Mouse (Mus musculus): ENCODE measurements at regions not wholly inside any gene's neighbourhood (a gene's known extent, or its start where the extent isn't known, plus 50 kb on each side); places are given as distances from the start of the nearest gene placed in this dataset.
"Not testable (repeated sequence)": the region's sequence is repeated elsewhere in the genome, so short reads cannot be mapped to it uniquely, and the experiment has no call there.

GRCm38 (mm10) chr1:164541711-164542110 is 83.6 kb upstream of the Atp1b1 start:
- DNase-seq: no peak

GRCm38 (mm10) chr1:164538304-164539043 is 80.3 kb upstream of the Atp1b1 start:
- no peak for DNase-seq

GRCm38 (mm10) chr1:164537324-164537948 is 79.3 kb upstream of the Atp1b1 start:
- no peak for DNase-seq

- DNase-seq: no peak
Observed at GRCm38 (mm10) chr1:164532196-164532595, 74.0 kb upstream of the Atp1b1 start.

GRCm38 (mm10) chr1:164531741-164532140 is 73.6 kb upstream of the Atp1b1 start:
- no peak for DNase-seq

GRCm38 (mm10) chr1:164526748-164527147 is 68.6 kb upstream of the Atp1b1 start:
- DNase-seq: no peak

GRCm38 (mm10) chr1:164522377-164523150 is 64.4 kb upstream of the Atp1b1 start:
- DNase-seq: no peak

GRCm38 (mm10) chr1:164521371-164522130 is 63.4 kb upstream of the Atp1b1 start:
- DNase-seq: no peak

- no peak for DNase-seq
Observed at GRCm38 (mm10) chr1:164518866-164519265, 60.7 kb upstream of the Atp1b1 start.

GRCm38 (mm10) chr1:164518308-164518707 is 60.2 kb upstream of the Atp1b1 start:
- no peak for DNase-seq

GRCm38 (mm10) chr1:164517362-164517761 is 59.2 kb upstream of the Atp1b1 start:
- DNase-seq: not testable (repeated sequence)

GRCm38 (mm10) chr1:164511628-164512385 is 53.7 kb upstream of the Atp1b1 start:
- no peak for DNase-seq

- no peak for DNase-seq
Observed at GRCm38 (mm10) chr1:164509226-164509625, 51.1 kb upstream of the Atp1b1 start.

- no peak for DNase-seq
Observed at GRCm38 (mm10) chr1:164508556-164508955, 50.4 kb upstream of the Atp1b1 start.

GRCm38 (mm10) chr1:164508106-164508505 is 50.0 kb upstream of the Atp1b1 start:
- DNase-seq: no peak
